Mouse (Mus musculus): ENCODE results near the gene Atf6b.

GRCm38 (mm10) chr17:34670235-34670634 lies 23.3 kb downstream of the Atf6b start, which contains the start of gene Tnxb:
- TF ChIP-seq E2F4 (IDR thresholded peaks at IDR 0.05; ENCODE audit: borderline replicate concordance, low read depth, low read length) (no peak), RAD21 (IDR thresholded peaks at IDR 0.05; ENCODE audit: low read depth, low read length) (no peak), ZC3H11A (IDR thresholded peaks at IDR 0.05; ENCODE audit: low read depth, low read length) (no peak), MAX (IDR thresholded peaks at IDR 0.05; ENCODE audit: low read length) (no peak), CTCF (IDR thresholded peaks at IDR 0.05 in 2 of 3, conservative IDR thresholded peaks at IDR 0.05 in 1 of 3; ENCODE audit: control insufficient read depth in 1 of 3, insufficient read depth in 1 of 3, low read depth in 2 of 3, low read length in 3 of 3, poor library complexity in 1 of 3, severe bottlenecking in 1 of 3) (no peak), RCOR1 (IDR thresholded peaks at IDR 0.05; ENCODE audit: low read depth, low read length) (no peak)

Measured in MEL (cell line).